Mouse (Mus musculus): ENCODE data around the gene Foxq1.

- TF ChIP-seq ZNF384 (IDR thresholded peaks at IDR 0.05; ENCODE audit: low read depth, low read length) (no peak), ZC3H11A (IDR thresholded peaks at IDR 0.05; ENCODE audit: borderline replicate concordance, low read depth, low read length) (no peak), CHD2 (IDR thresholded peaks at IDR 0.05; ENCODE audit: low read depth, low read length) (no peak), MAFK (IDR thresholded peaks at IDR 0.05; ENCODE audit: insufficient read depth, low read depth, low read length) (no peak), HCFC1 (IDR thresholded peaks at IDR 0.05; ENCODE audit: borderline replicate concordance, insufficient read depth, low read length) (no peak)
Measured at GRCm38 (mm10) chr13:31524976-31525375, 31.0 kb upstream of the Foxq1 start.

Measured in ES-E14 (cell line).